Comparison of ENCODE assay signal across 8 mouse cellular contexts in the genomic region with DNA sequence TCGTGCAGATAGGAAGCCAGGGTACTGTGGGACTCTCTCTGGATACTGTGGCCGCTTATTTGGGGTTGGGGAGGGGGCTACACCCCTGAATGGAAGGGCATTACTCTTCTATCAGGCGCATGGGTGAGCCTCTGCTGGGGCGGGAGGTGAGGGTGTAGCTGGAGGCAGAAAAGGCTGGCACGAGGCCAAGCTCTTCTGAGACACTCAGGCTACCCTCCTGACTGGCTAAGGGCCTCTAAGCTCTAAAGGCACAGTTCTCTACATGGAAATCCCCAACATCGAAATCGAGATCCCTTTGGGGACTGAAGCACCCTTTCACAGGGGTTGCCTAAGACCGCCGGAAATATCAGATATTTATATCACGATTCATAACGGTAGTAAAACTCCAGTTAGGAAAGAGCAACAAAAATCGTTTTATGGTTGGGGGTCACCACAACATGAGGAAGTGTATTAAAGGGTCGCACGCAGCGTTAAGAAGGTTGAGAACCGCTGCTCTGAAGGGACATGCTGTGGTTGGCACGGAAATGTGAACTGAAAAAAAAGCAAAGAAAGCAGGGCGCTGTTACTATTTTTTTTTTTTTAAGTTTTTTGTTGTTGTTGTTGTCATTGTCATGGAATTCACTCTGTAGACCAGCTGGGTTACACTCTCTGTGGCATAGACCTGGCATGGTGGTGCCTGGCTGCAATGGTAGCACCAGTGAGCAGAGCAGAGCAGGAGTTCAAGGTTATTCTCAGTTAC. TPM values are rescaled to one million over a fixed set of nuclear protein-coding genes. Genes with fewer than 3 reads are reported as not detected.
DNase-seq lines count a peak whose midpoint lies in the region; ATAC-seq and TF ChIP-seq lines count a peak whose summit lies in the region.

No protein-coding gene starts in this region.

- H3K4me1 ChIP-seq in hindbrain, embryonic 14.5 days (replicated peaks; ENCODE audit: control insufficient read depth, insufficient read depth, low read length), result peaks cover 31% of the 10 kb centered on the region
- H3K4me1 ChIP-seq in liver, embryonic 14.5 days (replicated peaks; ENCODE audit: control insufficient read depth in 2 of 2, insufficient read depth in 2 of 2, low read length in 1 of 2), result peaks cover 53 to 75% of the 10 kb centered on the region in 2 experiments
- peaks cover 70% of the 10 kb centered on the region for H3K4me1 ChIP-seq in stomach, embryonic 16.5 days (ENCODE audit: control insufficient read depth, insufficient read depth, low read length)

- ATAC-seq in hindbrain, embryonic 14.5 days (ENCODE audit: low FRiP score), result no peak
- ATAC-seq in liver, embryonic 14.5 days (ENCODE audit: insufficient read depth), result no peak
- no peak for ATAC-seq in stomach, embryonic 16.5 days (ENCODE audit: insufficient read depth, low FRiP score)

- H3K9ac ChIP-seq in hindbrain, embryonic 14.5 days, result no peak overlapping the region
- H3K9ac ChIP-seq in liver, embryonic 14.5 days (replicated peaks), result no peak overlapping the region; the same call in 1 of the 2 replicates
- peak overlapping the region; percentile 40 for H3K9ac ChIP-seq in stomach, embryonic 16.5 days (ENCODE audit: low read length)

- H3K9me3 ChIP-seq in hindbrain, embryonic 14.5 days (ENCODE audit: control insufficient read depth, low read length), result no peaks in the 10 kb centered on the region
- no peaks in the 10 kb centered on the region for H3K9me3 ChIP-seq in liver, embryonic 14.5 days (ENCODE audit: control insufficient read depth, low read length)
- H3K9me3 ChIP-seq in stomach, embryonic 16.5 days (replicated peaks; ENCODE audit: control insufficient read depth, low read length), result no peaks in the 10 kb centered on the region

- H3K27me3 ChIP-seq in hindbrain, embryonic 14.5 days (ENCODE audit: control insufficient read depth, insufficient read depth, low read length), result no peaks in the 10 kb centered on the region
- no peaks in the 10 kb centered on the region for H3K27me3 ChIP-seq in liver, embryonic 14.5 days (ENCODE audit: control insufficient read depth, insufficient read depth, low read length)
- no peaks in the 10 kb centered on the region for H3K27me3 ChIP-seq in stomach, embryonic 16.5 days (ENCODE audit: control insufficient read depth, insufficient read depth, low read length)

- H3K4me2 ChIP-seq in hindbrain, embryonic 14.5 days (replicated peaks), result no peak overlapping the region
- H3K4me2 ChIP-seq in liver, embryonic 14.5 days (ENCODE audit: low read depth), result peak overlapping the region; percentile 45
- no peak overlapping the region; the same call in 1 of the 2 replicates for H3K4me2 ChIP-seq in stomach, embryonic 16.5 days (ENCODE audit: low read depth, low read length)

- H3K4me3 ChIP-seq in hindbrain, embryonic 14.5 days (replicated peaks; ENCODE audit: low read length), result no peak overlapping the region
- H3K4me3 ChIP-seq in liver, embryonic 14.5 days (ENCODE audit: insufficient read depth in 1 of 2, low read depth in 2 of 2, low read length in 2 of 2), result no peak overlapping the region
- H3K4me3 ChIP-seq in stomach, embryonic 16.5 days (replicated peaks; ENCODE audit: low read length), result no peak overlapping the region

- H3K36me3 ChIP-seq in hindbrain, embryonic 14.5 days (replicated peaks; ENCODE audit: control insufficient read depth, insufficient read depth), result no peaks in the 10 kb centered on the region
- H3K36me3 ChIP-seq in liver, embryonic 14.5 days (replicated peaks; ENCODE audit: control insufficient read depth, insufficient read depth, low read depth), result peaks cover 10% of the 10 kb centered on the region
- no peaks in the 10 kb centered on the region for H3K36me3 ChIP-seq in stomach, embryonic 16.5 days (ENCODE audit: control insufficient read depth, insufficient read depth, low read length)

- TF ChIP-seq CTCF in liver, embryonic 14.5 days (IDR thresholded peaks at IDR 0.05; ENCODE audit: low read depth), result no peak

- TF ChIP-seq EP300 in liver, embryonic 14.5 days (IDR thresholded peaks at IDR 0.05; ENCODE audit: low read depth), result no peak

- WGBS in hindbrain, embryonic 14.5 days, result 78% methylated on average over 18 of the region's 18 CpGs
- 44% methylated on average over 18 of the region's 18 CpGs for WGBS in liver, embryonic 14.5 days (ENCODE audit: insufficient replicate concordance)
- 58% methylated on average over 18 of the region's 18 CpGs for WGBS in stomach, embryonic 16.5 days

- H3K27ac ChIP-seq in hindbrain, embryonic 14.5 days, result 0 out of 2 replicates have a peak overlapping the region, but pooled peaks have one; percentile 15
- H3K27ac ChIP-seq in liver, embryonic 14.5 days, result peak overlapping the region; percentile 79
- H3K27ac ChIP-seq in stomach, embryonic 16.5 days (ENCODE audit: low read length), result peak overlapping the region; percentile 94

- intact Hi-C loops in left cerebral cortex, postnatal 4 days (cut with DNase I), result loop anchor here (10.0 kb wide), 3 partner anchors 124 to 754 kb away; no protein-coding TSS in a partner anchor
- intact Hi-C loops in left cerebral cortex, postnatal 14 days (cut with DNase I), result no loop called here

- DNase-seq in left cerebral cortex, postnatal 4 days, result peak; percentile 60
- no peak for DNase-seq in left cerebral cortex, postnatal 14 days (ENCODE audit: low spot score in 2 of 2)
- peak; percentile 38 for DNase-seq in adipocyte (ENCODE audit: low spot score)
- DNase-seq in hindbrain, embryonic 14.5 days (ENCODE audit: low spot score), result no peak
- no peak for DNase-seq in liver, embryonic 14.5 days (ENCODE audit: low read depth in 3 of 3, low spot score in 3 of 3)
- no peak for DNase-seq in frontal cortex, postnatal 10 days (ENCODE audit: low spot score in 2 of 2)
- DNase-seq in gastrocnemius, adult 18-20 months (ENCODE audit: low spot score), result no peak

RNA-seq across cellular contexts. Expression of a gene that starts 2.4 kb away (rescaled TPM):
- total RNA-seq in left cerebral cortex, postnatal 4 days (2021), result 1 to 10 TPM; 8.9 to 9.0 TPM
- 1 to 10 TPM; 1.3 to 1.4 TPM for total RNA-seq in left cerebral cortex, postnatal 14 days (2021)
- 14.4 and 16.3 TPM in 2 replicates for polyA plus RNA-seq in hindbrain, embryonic 14.5 days (2014; fragmentation: Nextera tagmentation; extraction: Ambion mirVana)
- polyA plus RNA-seq in liver, embryonic 14.5 days (2012; rRNA removed), result 122 and 136 TPM in 2 replicates
- polyA plus RNA-seq in liver, embryonic 14.5 days (2014; fragmentation: Nextera tagmentation; extraction: Ambion mirVana), result 135 and 144 TPM in 2 replicates
- polyA plus RNA-seq in stomach, embryonic 16.5 days (2015; fragmentation: Nextera tagmentation; extraction: Ambion mirVana), result 120 and 128 TPM in 2 replicates
- 1 to 10 TPM; 3.0 to 4.7 TPM for total RNA-seq in gastrocnemius, adult 18-20 months (2021)

RNA-seq across cellular contexts. Expression of a gene that starts 2.6 kb away (rescaled TPM):
- total RNA-seq in left cerebral cortex, postnatal 4 days (2021), result 10 to 100 TPM in 1 of 2 experiments, 1 to 10 TPM in 1; 7.8 to 11.5 TPM
- 1 to 10 TPM; 7.0 to 8.4 TPM for total RNA-seq in left cerebral cortex, postnatal 14 days (2021)
- 5.2 and 7.1 TPM in 2 replicates for polyA plus RNA-seq in hindbrain, embryonic 14.5 days (2014; fragmentation: Nextera tagmentation; extraction: Ambion mirVana)
- polyA plus RNA-seq in liver, embryonic 14.5 days (2012; rRNA removed), result 7.1 and 7.6 TPM in 2 replicates
- 7.5 and 9.8 TPM in 2 replicates for polyA plus RNA-seq in liver, embryonic 14.5 days (2014; fragmentation: Nextera tagmentation; extraction: Ambion mirVana)
- 6.8 and 8.5 TPM in 2 replicates for polyA plus RNA-seq in stomach, embryonic 16.5 days (2015; fragmentation: Nextera tagmentation; extraction: Ambion mirVana)
- 1 to 10 TPM; 2.8 to 4.5 TPM for total RNA-seq in gastrocnemius, adult 18-20 months (2021)

RNA-seq across cellular contexts. Expression of a gene that starts 18.9 kb away (rescaled TPM):
- total RNA-seq in left cerebral cortex, postnatal 4 days (2021), result 1 to 10 TPM; 4.4 to 5.1 TPM
- 1 to 10 TPM; 1.9 to 2.3 TPM for total RNA-seq in left cerebral cortex, postnatal 14 days (2021)
- polyA plus RNA-seq in hindbrain, embryonic 14.5 days (2014; fragmentation: Nextera tagmentation; extraction: Ambion mirVana), result 0.89 and 1.0 TPM in 2 replicates
- 0.03 and 0.08 TPM in 2 replicates for polyA plus RNA-seq in liver, embryonic 14.5 days (2012; rRNA removed)
- 0.10 and 0.28 TPM in 2 replicates for polyA plus RNA-seq in liver, embryonic 14.5 days (2014; fragmentation: Nextera tagmentation; extraction: Ambion mirVana)
- 0.16 and 0.68 TPM in 2 replicates for polyA plus RNA-seq in stomach, embryonic 16.5 days (2015; fragmentation: Nextera tagmentation; extraction: Ambion mirVana)
- under 1 TPM; 0.47 to 0.68 TPM for total RNA-seq in gastrocnemius, adult 18-20 months (2021)

RNA-seq across cellular contexts. Expression of a gene that starts 18.9 kb away (rescaled TPM):
- total RNA-seq in left cerebral cortex, postnatal 4 days (2021), result 10 to 100 TPM in 1 of 2 experiments, 1 to 10 TPM in 1; 9.2 to 14.1 TPM
- 10 to 100 TPM; 11.9 to 13.0 TPM for total RNA-seq in left cerebral cortex, postnatal 14 days (2021)
- polyA plus RNA-seq in hindbrain, embryonic 14.5 days (2014; fragmentation: Nextera tagmentation; extraction: Ambion mirVana), result 17.6 and 18.9 TPM in 2 replicates
- 36.5 and 48.8 TPM in 2 replicates for polyA plus RNA-seq in liver, embryonic 14.5 days (2012; rRNA removed)
- 48.6 and 50.4 TPM in 2 replicates for polyA plus RNA-seq in liver, embryonic 14.5 days (2014; fragmentation: Nextera tagmentation; extraction: Ambion mirVana)
- 129 and 157 TPM in 2 replicates for polyA plus RNA-seq in stomach, embryonic 16.5 days (2015; fragmentation: Nextera tagmentation; extraction: Ambion mirVana)
- total RNA-seq in gastrocnemius, adult 18-20 months (2021), result 100 to 1,000 TPM; 182 to 192 TPM

RNA-seq across cellular contexts. Expression of a gene that starts 20.7 kb away (rescaled TPM):
- 1 to 10 TPM; 6.3 to 6.7 TPM for total RNA-seq in left cerebral cortex, postnatal 4 days (2021)
- total RNA-seq in left cerebral cortex, postnatal 14 days (2021), result 1 to 10 TPM; 1.6 to 1.7 TPM
- 35.5 and 36.3 TPM in 2 replicates for polyA plus RNA-seq in hindbrain, embryonic 14.5 days (2014; fragmentation: Nextera tagmentation; extraction: Ambion mirVana)
- 123 and 181 TPM in 2 replicates for polyA plus RNA-seq in liver, embryonic 14.5 days (2012; rRNA removed)
- 371 and 373 TPM in 2 replicates for polyA plus RNA-seq in liver, embryonic 14.5 days (2014; fragmentation: Nextera tagmentation; extraction: Ambion mirVana)
- polyA plus RNA-seq in stomach, embryonic 16.5 days (2015; fragmentation: Nextera tagmentation; extraction: Ambion mirVana), result 230 and 247 TPM in 2 replicates
- total RNA-seq in gastrocnemius, adult 18-20 months (2021), result not detected

Comparison
In these comparisons a context has a peak if more than half of its experiments do, and no peak if none do; other contexts are left out.
1. DNase-seq: peak in left cerebral cortex, postnatal 4 days (single experiment) and adipocyte (single experiment); none in left cerebral cortex, postnatal 14 days (0 of 2), hindbrain, embryonic 14.5 days (single experiment), liver, embryonic 14.5 days (0 of 3), frontal cortex, postnatal 10 days (0 of 2) and gastrocnemius, adult 18-20 months (single experiment).
2. H3K27ac ChIP-seq: peak in every context shown above with its lines; median percentile 94 in stomach, embryonic 16.5 days; 79 in liver, embryonic 14.5 days; 15 in hindbrain, embryonic 14.5 days.